Mouse (Mus musculus): ENCODE data around the gene Ado. TPM values are rescaled to one million over a fixed set of nuclear protein-coding genes. Genes with fewer than 3 reads are reported as not detected.

The Ado gene
- 9.6 TPM for polyA plus RNA-seq (2014; fragmentation: Illumina TruSeq; extraction: RNeasy Lipid Tissue Mini Kit (QIAGEN cat#74804); ENCODE audit: insufficient read depth, low read depth, low replicate concordance)

DNA sequence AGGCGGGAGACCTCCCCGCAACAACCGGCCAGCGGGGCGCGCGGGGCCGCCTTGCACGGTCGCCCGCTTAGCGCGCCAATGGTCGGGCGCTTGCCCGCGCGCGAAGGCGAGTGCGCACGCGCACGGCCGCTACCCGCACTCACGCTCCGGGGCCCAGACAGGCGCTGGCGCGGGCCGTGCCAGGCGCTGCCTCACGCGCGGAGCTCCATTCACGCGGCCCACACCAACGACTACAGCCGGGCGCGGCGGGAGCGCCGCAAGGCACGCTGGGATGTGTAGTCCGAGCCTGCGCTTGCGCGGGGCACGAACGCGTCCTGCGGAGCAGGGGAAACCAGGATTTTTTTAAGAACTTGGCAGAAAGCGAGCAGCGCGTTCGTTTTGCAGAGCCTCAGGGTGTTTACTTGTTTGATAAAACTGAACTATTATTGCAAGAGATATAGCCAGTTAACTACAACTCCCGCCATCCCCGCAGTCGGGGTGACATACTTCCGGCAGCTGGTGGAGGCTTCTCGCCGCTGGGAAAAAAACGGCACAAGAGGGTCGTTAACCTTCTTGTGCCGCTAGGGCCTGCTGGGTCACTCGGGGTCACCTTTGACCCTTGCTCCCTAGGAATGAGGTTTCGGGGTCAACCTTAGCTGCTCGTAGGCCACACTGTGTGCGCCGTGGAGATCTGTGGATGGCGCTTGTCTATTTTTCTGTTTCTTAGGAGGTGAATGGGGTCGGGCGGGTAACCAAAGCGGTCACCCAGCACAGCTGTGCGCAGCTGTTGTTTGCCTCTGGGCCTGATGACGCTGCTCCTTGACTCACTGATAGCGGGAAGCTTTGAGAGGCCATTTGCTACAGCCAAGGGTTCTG is at the start of gene Ado:
Ado (minus strand) TSS at position 79 of the 855 bp plus-strand sequence.

DNA sequence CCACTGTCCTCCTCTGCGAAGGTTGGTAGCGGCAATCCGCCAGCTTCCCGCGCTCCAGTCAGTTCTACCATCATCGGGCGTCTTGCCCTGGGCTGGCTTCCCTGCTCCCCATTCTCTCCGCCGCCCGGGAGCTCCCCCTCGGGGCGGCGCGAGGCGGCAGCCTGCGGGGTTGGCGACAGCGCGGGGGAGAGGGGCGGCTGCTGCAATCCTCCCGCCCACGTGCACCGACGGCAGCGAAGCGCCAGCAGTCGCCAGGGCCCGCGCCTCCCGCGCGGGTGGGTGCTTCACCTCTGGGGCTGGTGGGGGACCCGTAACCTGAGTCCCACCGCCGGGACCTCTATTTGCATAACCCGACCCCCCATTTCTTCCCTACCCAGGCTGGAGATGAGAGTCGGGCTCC is 13.5 kb downstream of the Ado start, which contains the start of gene Egr2:
Egr2 (plus strand) TSS at position 220 of the 400 bp plus-strand sequence.

Other genes with a start within 250 kb of the Ado start
- gene Egr2, start 13.5 kb downstream of the Ado start, polyA plus RNA-seq (2014; fragmentation: Illumina TruSeq; extraction: RNeasy Lipid Tissue Mini Kit (QIAGEN cat#74804); ENCODE audit: insufficient read depth, low read depth, low replicate concordance), result 2.3 TPM

Measured in lung, adult 10 weeks (tissue).